Comparison of ENCODE assay signal across 8 mouse cellular contexts in the genomic region with DNA sequence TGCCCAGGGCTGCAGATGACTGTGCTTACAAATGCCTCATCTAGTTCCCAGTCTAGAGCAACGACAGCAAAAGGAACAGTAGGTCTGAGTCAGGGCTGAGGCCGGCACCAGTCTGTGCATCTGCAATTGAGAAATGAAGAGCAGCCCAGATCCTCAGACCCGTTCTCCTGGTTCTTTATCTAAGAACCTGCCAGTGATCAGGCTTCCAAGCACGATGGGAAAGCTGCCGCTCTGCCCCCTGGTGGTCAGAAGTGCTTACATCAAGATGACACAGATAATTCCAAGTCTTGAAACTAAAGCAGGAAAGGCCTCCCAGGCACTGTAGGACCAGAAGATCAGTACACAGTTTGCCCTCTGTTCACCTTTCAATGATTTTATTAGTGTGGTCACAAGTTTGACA. TPM values are rescaled to one million over a fixed set of nuclear protein-coding genes. Genes with fewer than 3 reads are reported as not detected.
A peak's percentile ranks its signal among the peaks of the same experiment; 100 is the strongest.
DNase-seq lines count a peak whose midpoint lies in the region; ATAC-seq and TF ChIP-seq lines count a peak whose summit lies in the region.

No protein-coding gene starts in this region.

- H3K9ac ChIP-seq in midbrain, embryonic 12.5 days (replicated peaks) = no peak overlapping the region

- H3K4me2 ChIP-seq in midbrain, embryonic 12.5 days (replicated peaks) = no peak overlapping the region

- H3K9me3 ChIP-seq in midbrain, embryonic 12.5 days = no peaks in the 10 kb centered on the region

- H3K4me1 ChIP-seq in midbrain, embryonic 12.5 days = no peaks in the 10 kb centered on the region

- H3K27ac ChIP-seq in left cerebral cortex, adult 2 months = no peak overlapping the region
- no peak overlapping the region for H3K27ac ChIP-seq in midbrain, embryonic 12.5 days (replicated peaks)

- H3K36me3 ChIP-seq in midbrain, embryonic 12.5 days = peaks cover 58% of the 10 kb centered on the region

- intact Hi-C loops in heart, postnatal 25 days (cut with DNase I) = loop anchor here (1.0 to 10.0 kb wide), 3 partner anchors 93 to 384 kb away; partner anchors contain the start of gene Syt17
- intact Hi-C loops in left cerebral cortex, adult 2 months (cut with DNase I) = loop anchor here (1.0 to 5.0 kb wide), 3 partner anchors 93 to 386 kb away; partner anchors contain the start of gene Syt17

- no peaks in the 10 kb centered on the region for H3K27me3 ChIP-seq in midbrain, embryonic 12.5 days

- H3K4me3 ChIP-seq in left cerebral cortex, adult 2 months = no peak overlapping the region
- no peak overlapping the region for H3K4me3 ChIP-seq in midbrain, embryonic 12.5 days

- WGBS in midbrain, embryonic 12.5 days = 24% methylated on average over 5 of the region's 5 CpGs

- peak; percentile 41; the same call in 1 of the 2 replicates for ATAC-seq in midbrain, embryonic 12.5 days (ENCODE audit: low FRiP score, low read depth)

- peak; percentile 51 to 83 for DNase-seq in heart, adult 18-20 months
- DNase-seq in heart, postnatal 25 days (ENCODE audit: low spot score) = no peak
- DNase-seq in cerebellum, adult 9-11 months = peak; percentile 79
- peak; percentile 75 to 80 for DNase-seq in frontal cortex, postnatal 10 days (ENCODE audit: low spot score in 2 of 2)
- peak; percentile 68 for DNase-seq in induced T-regulatory cell, adult 2 months (ENCODE audit: low read depth)
- DNase-seq in left cerebral cortex, adult 2 months (ENCODE audit: extremely low spot score in 1 of 2, low spot score in 2 of 2) = peak; percentile 82 to 87
- peak; percentile 17 for DNase-seq in spleen, adult 12 weeks (ENCODE audit: low spot score)

- TF ChIP-seq CTCF in left cerebral cortex, adult 2 months (IDR thresholded peaks at IDR 0.05) = peak; percentile 91

RNA-seq across cellular contexts. Expression of gene Gde1, which starts 17.4 kb away (rescaled TPM):
- total RNA-seq in heart, adult 18-20 months (2021) = 10 to 100 TPM; 32.3 to 37.5 TPM
- 10 to 100 TPM; 28.5 to 30.6 TPM for total RNA-seq in heart, postnatal 25 days (2021)
- total RNA-seq in left cerebral cortex, adult 2 months (2021) = 100 to 1,000 TPM; 236 to 239 TPM
- polyA plus RNA-seq in midbrain, embryonic 12.5 days (2016; fragmentation: Nextera tagmentation; extraction: Ambion mirVana) = 106 and 108 TPM in 2 replicates

RNA-seq across cellular contexts. Expression of gene Ccp110, which starts 24.2 kb away (rescaled TPM):
- 1 to 10 TPM; 1.2 to 1.9 TPM for total RNA-seq in heart, adult 18-20 months (2021)
- total RNA-seq in heart, postnatal 25 days (2021) = 1 to 10 TPM; 2.5 to 2.7 TPM
- total RNA-seq in left cerebral cortex, adult 2 months (2021) = 10 to 100 TPM; 47.6 to 47.7 TPM
- 40.7 and 44.6 TPM in 2 replicates for polyA plus RNA-seq in midbrain, embryonic 12.5 days (2016; fragmentation: Nextera tagmentation; extraction: Ambion mirVana)

RNA-seq across cellular contexts. Expression of gene Vps35l, which starts 51.8 kb away (rescaled TPM):
- total RNA-seq in heart, adult 18-20 months (2021) = 10 to 100 TPM; 21.2 to 24.8 TPM
- total RNA-seq in heart, postnatal 25 days (2021) = 10 to 100 TPM; 26.1 to 26.9 TPM
- total RNA-seq in left cerebral cortex, adult 2 months (2021) = 10 to 100 TPM; 51.8 to 55.5 TPM
- 89.4 and 95.3 TPM in 2 replicates for polyA plus RNA-seq in midbrain, embryonic 12.5 days (2016; fragmentation: Nextera tagmentation; extraction: Ambion mirVana)

Comparison
In these comparisons a context has a peak if more than half of its experiments do, and no peak if none do; other contexts are left out.
1. RNA of gene Gde1, which starts 17.4 kb away (total RNA-seq): 236 to 239 TPM in left cerebral cortex, adult 2 months; 32.3 to 37.5 TPM in heart, adult 18-20 months and 28.5 to 30.6 TPM in heart, postnatal 25 days; every median in the first group is over 4 times any median in the second.
2. RNA of gene Ccp110, which starts 24.2 kb away (total RNA-seq): 47.6 to 47.7 TPM in left cerebral cortex, adult 2 months; 2.5 to 2.7 TPM in heart, postnatal 25 days and 1.2 to 1.9 TPM in heart, adult 18-20 months; every median in the first group is over 10 times any median in the second.